Mouse (Mus musculus) lung, postnatal 0 days (tissue): Measurements from ENCODE around the gene Ramp3.

Experiments used
- CTCF ChIP-seq: IDR thresholded peaks from 2 replicates; pipeline ENCODE4 v1.5.1; 2016; ENCODE audit warnings: antibody characterized with exemption, mild to moderate bottlenecking
- EP300 ChIP-seq: IDR thresholded peaks from 2 replicates; pipeline ENCODE4 v1.6.1; 2016; ENCODE audit warnings: antibody characterized with exemption, mild to moderate bottlenecking, control low read depth

GRCm38 (mm10) chr11:6726921-6727320, 68.6 kb downstream of the Ramp3 start:
- no peak for TF ChIP-seq CTCF
- TF ChIP-seq EP300, result no peak
